Mouse (Mus musculus): ENCODE results near the gene Ptgis.

DNA sequence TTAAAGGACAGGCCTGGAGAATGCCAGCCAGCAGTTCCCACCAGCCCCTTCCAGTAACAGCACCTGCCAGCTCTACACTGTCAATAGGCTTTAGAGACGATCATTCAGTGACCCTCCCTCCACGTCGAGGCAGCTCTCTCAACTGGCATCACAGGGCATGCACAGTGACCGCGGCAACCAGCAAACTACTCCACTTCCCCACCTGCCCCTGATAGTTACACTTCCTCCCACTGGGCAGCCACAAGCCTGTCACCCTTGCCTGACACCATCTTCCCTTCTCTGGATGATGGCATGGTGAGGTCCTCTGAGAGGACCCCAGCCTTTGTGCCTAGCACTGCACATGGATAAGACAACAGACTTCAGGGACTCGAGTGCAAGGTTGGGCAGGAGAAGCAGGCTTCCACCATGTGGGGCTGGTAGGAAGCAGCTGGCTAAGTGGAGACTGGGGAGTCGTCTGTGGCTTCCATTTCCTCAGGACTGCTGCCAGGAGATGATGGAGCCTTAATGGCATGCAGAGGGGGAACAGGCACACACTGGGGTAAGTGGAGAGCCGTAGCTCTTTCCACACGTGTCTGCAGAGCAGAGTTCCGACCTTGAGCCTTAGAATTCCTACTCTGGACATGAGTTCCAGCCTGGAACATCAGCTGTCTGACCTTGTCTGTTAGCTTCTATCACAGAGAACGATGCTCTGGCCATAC, 72.7 kb downstream of the Ptgis start:
- TF ChIP-seq MAX (IDR thresholded peaks at IDR 0.05), result no peak
- TF ChIP-seq CTCF (IDR thresholded peaks at IDR 0.05; ENCODE audit: control insufficient read depth, insufficient read depth, insufficient read length), result no peak
- no peak for TF ChIP-seq USF1 (IDR thresholded peaks at IDR 0.05; ENCODE audit: low read depth)
- TF ChIP-seq MYOD1 (IDR thresholded peaks at IDR 0.05; ENCODE audit: control insufficient read depth, insufficient read length, low read depth), result no peak
- TF ChIP-seq MYOG (IDR thresholded peaks at IDR 0.05; ENCODE audit: control insufficient read depth, extremely low read depth, insufficient read length), result no peak
- no peak for TF ChIP-seq CEBPB (IDR thresholded peaks at IDR 0.05; ENCODE audit: low read depth)
